In genomic region chr13:9995852-9996251, GRCm38 (mm10) we compare ENCODE assay signal across 23 mouse cellular contexts.
A peak's percentile ranks its signal among the peaks of the same experiment; 100 is the strongest.
DNase-seq lines count a peak whose midpoint lies in the region; ATAC-seq and TF ChIP-seq lines count a peak whose summit lies in the region.
"Had no signal": no experiment of that assay in that cellular context is flagged by ENCODE, and none has a peak within 500 bp of the region (broad histone marks: within the 10 kb centered on the region; RNA-seq: fewer than 3 reads in every experiment).

No protein-coding gene starts in this region.

- peaks cover 0 to 6% of the 10 kb centered on the region in 2 experiments; a peak in 2 of 4 replicates for H3K4me1 ChIP-seq in MEL (ENCODE audit: control insufficient read depth in 1 of 2, insufficient read depth in 2 of 2, low read length in 2 of 2)
- H3K4me1 ChIP-seq in hindbrain, embryonic 16.5 days (ENCODE audit: control insufficient read depth, insufficient read depth, low read depth, low read length), result no peaks in the 10 kb centered on the region
- no peaks in the 10 kb centered on the region for H3K4me1 ChIP-seq in kidney, embryonic 15.5 days
- H3K4me1 ChIP-seq in midbrain, embryonic 11.5 days (ENCODE audit: control insufficient read depth, insufficient read depth, low read length), result no peaks in the 10 kb centered on the region
- H3K4me1 ChIP-seq: embryonic facial prominence, embryonic 13.5 days; embryonic facial prominence, embryonic 15.5 days; forebrain, embryonic 10.5 days had no signal

- peak; percentile 58 for DNase-seq in MEL (ENCODE audit: low read depth, low spot score)
- no peak for DNase-seq in midbrain, embryonic 11.5 days (ENCODE audit: low spot score, missing footprints)
- DNase-seq: adrenal gland, adult 8-10 months; adrenal gland, postnatal 14 days; adrenal gland, postnatal 36 days; cerebellum, adult 11-12 months; cerebellum, adult 2 months; cerebellum, adult 9-10 months; cerebellum, postnatal 25 days; embryo, embryonic 11 days had no signal

- H3K9me3 ChIP-seq in MEL (replicated peaks; ENCODE audit: insufficient read depth, low read length), result no peaks in the 10 kb centered on the region
- H3K9me3 ChIP-seq in hindbrain, embryonic 16.5 days (ENCODE audit: control insufficient read depth, low read length), result no peaks in the 10 kb centered on the region
- no peaks in the 10 kb centered on the region for H3K9me3 ChIP-seq in kidney, embryonic 15.5 days (replicated peaks)
- H3K9me3 ChIP-seq in midbrain, embryonic 11.5 days (ENCODE audit: control insufficient read depth, low read length), result no peaks in the 10 kb centered on the region
- H3K9me3 ChIP-seq: embryonic facial prominence, embryonic 13.5 days; embryonic facial prominence, embryonic 15.5 days; forebrain, embryonic 10.5 days; forebrain, embryonic 12.5 days had no signal

- TF ChIP-seq POLR2A in MEL (IDR thresholded peaks at IDR 0.05; ENCODE audit: control insufficient read depth in 1 of 2, insufficient read depth in 1 of 2, low read depth in 1 of 2, low read length in 2 of 2, poor library complexity in 1 of 2), result no peak

- peak; percentile 64 to 79 for TF ChIP-seq EP300 in MEL (IDR thresholded peaks at IDR 0.05; ENCODE audit: low read depth in 1 of 2, low read length in 2 of 2)

- no peak overlapping the region for H3K4me2 ChIP-seq in hindbrain, embryonic 16.5 days (ENCODE audit: low read length)
- H3K4me2 ChIP-seq in kidney, embryonic 15.5 days, result no peak overlapping the region
- H3K4me2 ChIP-seq in midbrain, embryonic 11.5 days, result no peak overlapping the region
- H3K4me2 ChIP-seq: embryonic facial prominence, embryonic 13.5 days; embryonic facial prominence, embryonic 15.5 days; forebrain, embryonic 12.5 days had no signal

- no peak overlapping the region for H3K27ac ChIP-seq in MEL (ENCODE audit: control insufficient read depth, low read depth, low read length)
- no peak overlapping the region for H3K27ac ChIP-seq in hindbrain, embryonic 16.5 days (ENCODE audit: low read depth, low read length)
- H3K27ac ChIP-seq in kidney, embryonic 15.5 days, result no peak overlapping the region
- no peak overlapping the region for H3K27ac ChIP-seq in midbrain, embryonic 11.5 days (ENCODE audit: low read depth, low read length)
- H3K27ac ChIP-seq: embryonic facial prominence, embryonic 13.5 days; embryonic facial prominence, embryonic 15.5 days; forebrain, embryonic 10.5 days; forebrain, embryonic 12.5 days had no signal

- TF ChIP-seq CTCF in MEL (IDR thresholded peaks at IDR 0.05 in 2 of 3, conservative IDR thresholded peaks at IDR 0.05 in 1 of 3; ENCODE audit: control insufficient read depth in 1 of 3, insufficient read depth in 1 of 3, low read depth in 2 of 3, low read length in 3 of 3, poor library complexity in 1 of 3, severe bottlenecking in 1 of 3), result no peak

- H3K4me3 ChIP-seq in MEL (ENCODE audit: control insufficient read depth in 1 of 2, insufficient read depth in 1 of 2, low read depth in 2 of 2, low read length in 2 of 2), result no peak overlapping the region
- H3K4me3 ChIP-seq in hindbrain, embryonic 16.5 days (ENCODE audit: low read length), result no peak overlapping the region
- no peak overlapping the region for H3K4me3 ChIP-seq in kidney, embryonic 15.5 days (replicated peaks)
- no peak overlapping the region for H3K4me3 ChIP-seq in midbrain, embryonic 11.5 days (ENCODE audit: low read depth, low read length)
- H3K4me3 ChIP-seq: embryonic facial prominence, embryonic 13.5 days; embryonic facial prominence, embryonic 15.5 days; erythroblast, embryonic 14.5 days; forebrain, embryonic 10.5 days; forebrain, embryonic 12.5 days had no signal

- peak; percentile 56 for ATAC-seq in common myeloid progenitor, adult 5-6 weeks (replicated peaks; ENCODE audit: low read depth, poor library complexity, severe bottlenecking)
- ATAC-seq in megakaryocyte progenitor cell, adult 5-6 weeks (replicated peaks; ENCODE audit: poor library complexity), result peak; percentile 94
- ATAC-seq in hindbrain, embryonic 16.5 days, result no peak
- ATAC-seq in kidney, embryonic 15.5 days (replicated peaks; ENCODE audit: low FRiP score), result no peak
- no peak for ATAC-seq in midbrain, embryonic 11.5 days (ENCODE audit: low FRiP score)
- ATAC-seq: activated CD4-positive, CD25-positive, alpha-beta regulatory T cell, adult 4 months; forebrain, embryonic 14.5 days; forebrain, embryonic 16.5 days; Patski had no signal

- H3K27me3 ChIP-seq in MEL (ENCODE audit: control insufficient read depth in 1 of 2, insufficient read depth in 2 of 2, low read length in 2 of 2), result no peaks in the 10 kb centered on the region
- H3K27me3 ChIP-seq in hindbrain, embryonic 16.5 days (replicated peaks; ENCODE audit: control insufficient read depth, insufficient read depth, low read length), result no peaks in the 10 kb centered on the region
- no peaks in the 10 kb centered on the region for H3K27me3 ChIP-seq in kidney, embryonic 15.5 days
- no peaks in the 10 kb centered on the region for H3K27me3 ChIP-seq in midbrain, embryonic 11.5 days (ENCODE audit: control insufficient read depth, insufficient read depth, low read length)
- H3K27me3 ChIP-seq: embryonic facial prominence, embryonic 13.5 days; embryonic facial prominence, embryonic 15.5 days; forebrain, embryonic 12.5 days had no signal

- peaks cover 0 to 4% of the 10 kb centered on the region in 2 experiments; a peak in 2 of 4 replicates for H3K36me3 ChIP-seq in MEL (ENCODE audit: control insufficient read depth in 1 of 2, insufficient read depth in 2 of 2, low read length in 2 of 2)
- H3K36me3 ChIP-seq in hindbrain, embryonic 16.5 days (ENCODE audit: control insufficient read depth, insufficient read depth, low read length), result no peaks in the 10 kb centered on the region
- H3K36me3 ChIP-seq in kidney, embryonic 15.5 days, result no peaks in the 10 kb centered on the region
- no peaks in the 10 kb centered on the region for H3K36me3 ChIP-seq in midbrain, embryonic 11.5 days (ENCODE audit: control insufficient read depth, insufficient read depth, low read length)
- H3K36me3 ChIP-seq: embryonic facial prominence, embryonic 13.5 days; embryonic facial prominence, embryonic 15.5 days; forebrain, embryonic 10.5 days; forebrain, embryonic 12.5 days had no signal

- H3K9ac ChIP-seq in MEL (ENCODE audit: control insufficient read depth, low read depth, low read length, poor library complexity, severe bottlenecking), result no peak overlapping the region
- H3K9ac ChIP-seq in hindbrain, embryonic 16.5 days (ENCODE audit: low read depth, low read length), result no peak overlapping the region
- H3K9ac ChIP-seq in kidney, embryonic 15.5 days, result no peak overlapping the region
- no peak overlapping the region for H3K9ac ChIP-seq in midbrain, embryonic 11.5 days (ENCODE audit: low read length)
- H3K9ac ChIP-seq: embryonic facial prominence, embryonic 13.5 days; embryonic facial prominence, embryonic 15.5 days; forebrain, embryonic 12.5 days had no signal

- no peaks in the 10 kb centered on the region for H3K79me2 ChIP-seq in MEL (ENCODE audit: control insufficient read depth, insufficient read depth, low read length, poor library complexity)

- TF ChIP-seq RAD21 in MEL (IDR thresholded peaks at IDR 0.05; ENCODE audit: low read depth, low read length), result no peak

- 96% methylated on average over 1 of the region's 1 CpGs for WGBS in hindbrain, embryonic 16.5 days
- 97% methylated on average over 1 of the region's 1 CpGs for WGBS in kidney, embryonic 15.5 days
- 93% methylated on average over 1 of the region's 1 CpGs for WGBS in midbrain, embryonic 11.5 days

TF ChIP-seq in MEL, 35 proteins besides CTCF, POLR2A, EP300 and RAD21:
- no peak for TF ChIP-seq UBTF (IDR thresholded peaks at IDR 0.05; ENCODE audit: borderline replicate concordance, insufficient read depth, low read depth, low read length)
- peak; percentile 32; the same call in 1 of the 2 replicates for TF ChIP-seq RCOR1 (IDR thresholded peaks at IDR 0.05; ENCODE audit: low read depth, low read length)
- no peak for TF ChIP-seq TBP (IDR thresholded peaks at IDR 0.05; ENCODE audit: low read depth, low read length)
- no peak for TF ChIP-seq TAL1 (IDR thresholded peaks at IDR 0.05; ENCODE audit: low read length)
- peak; percentile 78 for TF ChIP-seq ETS1 (IDR thresholded peaks at IDR 0.05; ENCODE audit: low read depth, low read length)
- TF ChIP-seq TCF12 (IDR thresholded peaks at IDR 0.05; ENCODE audit: low read depth, low read length), result peak; percentile 84
- peak; percentile 63 for TF ChIP-seq GATA1 (IDR thresholded peaks at IDR 0.05; ENCODE audit: low read depth, low read length)
- TF ChIP-seq POLR2AphosphoS5 (IDR thresholded peaks at IDR 0.05; ENCODE audit: borderline replicate concordance, low read depth, low read length), result no peak

Comparison
In these comparisons a context has a peak if more than half of its experiments do, and no peak if none do; other contexts are left out.
1. ATAC-seq: peak in common myeloid progenitor, adult 5-6 weeks (single experiment) and megakaryocyte progenitor cell, adult 5-6 weeks (single experiment); none in hindbrain, embryonic 16.5 days (single experiment), kidney, embryonic 15.5 days (single experiment) and midbrain, embryonic 11.5 days (single experiment).